ENCODE assay signal across 13 mouse cellular contexts in the genomic region with DNA sequence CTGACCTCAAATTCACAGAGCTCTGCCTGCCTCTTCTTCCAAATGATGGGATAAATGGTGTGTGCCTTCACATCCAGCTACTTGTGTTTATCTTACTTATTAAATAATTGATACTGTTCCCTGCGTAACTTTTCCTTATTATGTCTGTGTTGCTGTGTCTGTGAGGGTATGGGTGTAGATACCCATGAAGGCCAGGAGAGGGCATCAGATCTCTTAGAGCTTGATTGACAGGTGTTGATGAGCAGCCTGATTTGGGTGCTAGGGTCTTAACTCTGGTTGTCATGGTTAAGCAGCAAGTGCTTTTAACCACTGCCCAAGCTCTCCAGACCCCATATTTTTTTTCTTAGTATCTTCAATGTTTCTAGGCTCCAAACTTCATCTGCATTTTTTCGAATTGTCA. TPM values are rescaled to one million over a fixed set of nuclear protein-coding genes. Genes with fewer than 3 reads are reported as not detected.
DNase-seq lines count a peak whose midpoint lies in the region; ATAC-seq and TF ChIP-seq lines count a peak whose summit lies in the region.
"Had no signal": no experiment of that assay in that cellular context is flagged by ENCODE, and none has a peak within 500 bp of the region (broad histone marks: within the 10 kb centered on the region; RNA-seq: fewer than 3 reads in every experiment).

No protein-coding gene starts in this region.

- peak; percentile 41; the same call in 1 of the 2 replicates for TF ChIP-seq CTCF in heart, postnatal 0 days (IDR thresholded peaks at IDR 0.05; ENCODE audit: low read depth)
- TF ChIP-seq CTCF in midbrain, postnatal 0 days (IDR thresholded peaks at IDR 0.05): peak; percentile 59

- no peak for DNase-seq in heart, postnatal 0 days (ENCODE audit: low spot score)
- DNase-seq in heart, adult 18-20 months: no peak
- DNase-seq in midbrain, postnatal 0 days (ENCODE audit: low spot score): peak; percentile 10
- peak; percentile 64 for DNase-seq in ZHBTc4 (ENCODE audit: low read depth, low spot score)
- no peak for DNase-seq in limb, embryonic 10.5 days (ENCODE audit: low spot score)
- no peak for DNase-seq in heart, adult 8-10 months (ENCODE audit: low spot score)
- DNase-seq: right cerebral cortex, postnatal 14 days had no signal

- no peaks in the 10 kb centered on the region for H3K4me1 ChIP-seq in heart, postnatal 0 days (ENCODE audit: control insufficient read depth, insufficient read depth)
- no peaks in the 10 kb centered on the region for H3K4me1 ChIP-seq in midbrain, postnatal 0 days (ENCODE audit: insufficient read depth, low read length)
- no peaks in the 10 kb centered on the region for H3K4me1 ChIP-seq in midbrain, embryonic 13.5 days (replicated peaks)
- H3K4me1 ChIP-seq in limb, embryonic 10.5 days: no peaks in the 10 kb centered on the region
- H3K4me1 ChIP-seq: limb, embryonic 13.5 days; midbrain, embryonic 12.5 days had no signal

- WGBS in heart, postnatal 0 days: 95% methylated on average over 2 of the region's 2 CpGs
- WGBS in midbrain, postnatal 0 days: 94% methylated on average over 2 of the region's 2 CpGs
- WGBS in midbrain, embryonic 13.5 days: 93% methylated on average over 2 of the region's 2 CpGs
- 93% methylated on average over 2 of the region's 2 CpGs for WGBS in limb, embryonic 10.5 days

- no peak for ATAC-seq in heart, postnatal 0 days (ENCODE audit: insufficient read depth, low read depth)
- no peak for ATAC-seq in midbrain, postnatal 0 days (ENCODE audit: low FRiP score)
- ATAC-seq in midbrain, embryonic 13.5 days: no peak
- peak; percentile 90 for ATAC-seq in neutrophil, adult 5-6 weeks (ENCODE audit: extremely low read depth, insufficient number of reproducible peaks, low FRiP score, poor library complexity, severe bottlenecking)

- no peak overlapping the region for H3K9ac ChIP-seq in heart, postnatal 0 days (replicated peaks; ENCODE audit: low read depth, low read length)
- H3K9ac ChIP-seq in midbrain, postnatal 0 days (replicated peaks; ENCODE audit: low read length, poor library complexity, severe bottlenecking): no peak overlapping the region
- no peak overlapping the region for H3K9ac ChIP-seq in midbrain, embryonic 13.5 days (replicated peaks)
- H3K9ac ChIP-seq: limb, embryonic 13.5 days; midbrain, embryonic 12.5 days had no signal

- H3K27ac ChIP-seq in heart, postnatal 0 days (ENCODE audit: low read depth): no peak overlapping the region
- H3K27ac ChIP-seq in midbrain, postnatal 0 days (ENCODE audit: low read depth, low read length): no peak overlapping the region
- no peak overlapping the region for H3K27ac ChIP-seq in midbrain, embryonic 13.5 days
- H3K27ac ChIP-seq in limb, embryonic 10.5 days: no peak overlapping the region
- H3K27ac ChIP-seq: limb, embryonic 13.5 days; midbrain, embryonic 12.5 days had no signal

- H3K4me2 ChIP-seq in heart, postnatal 0 days (ENCODE audit: low read depth, low read length): no peak overlapping the region
- no peak overlapping the region for H3K4me2 ChIP-seq in midbrain, postnatal 0 days (ENCODE audit: low read depth, low read length, poor library complexity, severe bottlenecking)
- H3K4me2 ChIP-seq in midbrain, embryonic 13.5 days (replicated peaks): no peak overlapping the region
- H3K4me2 ChIP-seq: heart, embryonic 11.5 days; limb, embryonic 13.5 days; midbrain, embryonic 12.5 days had no signal

- no peaks in the 10 kb centered on the region for H3K36me3 ChIP-seq in heart, postnatal 0 days (replicated peaks; ENCODE audit: control insufficient read depth, insufficient read depth, low read length)
- H3K36me3 ChIP-seq in midbrain, postnatal 0 days (ENCODE audit: insufficient read depth, low read length): no peaks in the 10 kb centered on the region
- no peaks in the 10 kb centered on the region for H3K36me3 ChIP-seq in midbrain, embryonic 13.5 days
- no peaks in the 10 kb centered on the region for H3K36me3 ChIP-seq in limb, embryonic 10.5 days
- H3K36me3 ChIP-seq: limb, embryonic 13.5 days; midbrain, embryonic 12.5 days had no signal

- H3K4me3 ChIP-seq in heart, postnatal 0 days (ENCODE audit: low read depth, low read length): no peak overlapping the region
- no peak overlapping the region for H3K4me3 ChIP-seq in midbrain, postnatal 0 days (ENCODE audit: low read depth, low read length)
- H3K4me3 ChIP-seq in midbrain, embryonic 13.5 days (replicated peaks): no peak overlapping the region
- no peak overlapping the region for H3K4me3 ChIP-seq in limb, embryonic 10.5 days
- H3K4me3 ChIP-seq: limb, embryonic 13.5 days; midbrain, embryonic 12.5 days had no signal

- no peaks in the 10 kb centered on the region for H3K27me3 ChIP-seq in heart, postnatal 0 days (ENCODE audit: control insufficient read depth, insufficient read depth, low read length)
- H3K27me3 ChIP-seq in midbrain, postnatal 0 days (ENCODE audit: insufficient read depth, low read length): no peaks in the 10 kb centered on the region
- no peaks in the 10 kb centered on the region for H3K27me3 ChIP-seq in midbrain, embryonic 13.5 days
- no peaks in the 10 kb centered on the region for H3K27me3 ChIP-seq in limb, embryonic 10.5 days (ENCODE audit: low read depth, poor library complexity, severe bottlenecking)
- H3K27me3 ChIP-seq: limb, embryonic 13.5 days; midbrain, embryonic 12.5 days had no signal

- no peaks in the 10 kb centered on the region for H3K9me3 ChIP-seq in heart, postnatal 0 days (replicated peaks; ENCODE audit: control insufficient read depth, low read length)
- no peaks in the 10 kb centered on the region for H3K9me3 ChIP-seq in midbrain, postnatal 0 days (ENCODE audit: low read length)
- H3K9me3 ChIP-seq in midbrain, embryonic 13.5 days: 0 out of 2 replicates have a peak, but pooled peaks cover 2% of the 10 kb centered on the region
- H3K9me3 ChIP-seq in limb, embryonic 10.5 days (replicated peaks): no peaks in the 10 kb centered on the region
- H3K9me3 ChIP-seq: limb, embryonic 13.5 days; midbrain, embryonic 12.5 days had no signal

- no peak for TF ChIP-seq EP300 in heart, postnatal 0 days (IDR thresholded peaks at IDR 0.05; ENCODE audit: low read depth)

RNA-seq across cellular contexts. Expression of a gene that starts 27.3 kb away (rescaled TPM):
- total RNA-seq in heart, postnatal 0 days (2014; rRNA removed; ENCODE audit: low replicate concordance): 6.8 and 13.8 TPM in 2 replicates
- polyA plus RNA-seq in heart, postnatal 0 days (2015; fragmentation: Nextera tagmentation; extraction: Ambion mirVana): 5.1 and 7.3 TPM in 2 replicates
- 1 to 10 TPM in 1 of 2 experiments, under 1 TPM in 1; 0.57 to 2.0 TPM for total RNA-seq in heart, adult 18-20 months (2021)
- 10.8 and 18.0 TPM in 2 replicates for total RNA-seq in midbrain, postnatal 0 days (2014; rRNA removed)
- 23.0 and 23.6 TPM in 2 replicates for polyA plus RNA-seq in midbrain, postnatal 0 days (2015; fragmentation: Nextera tagmentation; extraction: Ambion mirVana)
- 4.3 and 4.4 TPM in 2 replicates for polyA plus RNA-seq in midbrain, embryonic 13.5 days (2015; fragmentation: Nextera tagmentation; extraction: Ambion mirVana)
- 175 and 211 TPM in 2 replicates for total RNA-seq in neutrophil, adult 5-6 weeks (2017)
- 6.4 and 7.6 TPM in 2 replicates for polyA plus RNA-seq in limb, embryonic 10.5 days (2016; fragmentation: Nextera tagmentation; extraction: Ambion mirVana)
- 1 to 10 TPM in 2 of 4 experiments, under 1 TPM in 2; 0.27 to 1.6 (median 0.69) TPM for total RNA-seq in heart, adult 8-10 months (2022)

RNA-seq across cellular contexts. Expression of a gene that starts 29.8 kb away (rescaled TPM):
- total RNA-seq in heart, postnatal 0 days (2014; rRNA removed; ENCODE audit: low replicate concordance): not detected in 2 replicates
- not detected in 2 replicates for polyA plus RNA-seq in heart, postnatal 0 days (2015; fragmentation: Nextera tagmentation; extraction: Ambion mirVana)
- not detected for total RNA-seq in heart, adult 18-20 months (2021)
- total RNA-seq in midbrain, postnatal 0 days (2014; rRNA removed): not detected in 2 replicates
- polyA plus RNA-seq in midbrain, postnatal 0 days (2015; fragmentation: Nextera tagmentation; extraction: Ambion mirVana): not detected in 2 replicates
- polyA plus RNA-seq in midbrain, embryonic 13.5 days (2015; fragmentation: Nextera tagmentation; extraction: Ambion mirVana): not detected in 2 replicates
- 1.2 and 1.5 TPM in 2 replicates for total RNA-seq in neutrophil, adult 5-6 weeks (2017)
- 0.08 and 0.09 TPM in 2 replicates for polyA plus RNA-seq in limb, embryonic 10.5 days (2016; fragmentation: Nextera tagmentation; extraction: Ambion mirVana)
- not detected for total RNA-seq in heart, adult 8-10 months (2022)
- polyA plus RNA-seq: heart, embryonic 11.5 days; kidney, embryonic 16.5 days; midbrain, embryonic 12.5 days had no signal

RNA-seq across cellular contexts. Expression of a gene that starts 38.6 kb away (rescaled TPM):
- total RNA-seq in heart, postnatal 0 days (2014; rRNA removed; ENCODE audit: low replicate concordance): 228 and 244 TPM in 2 replicates
- 109 and 123 TPM in 2 replicates for polyA plus RNA-seq in heart, postnatal 0 days (2015; fragmentation: Nextera tagmentation; extraction: Ambion mirVana)
- total RNA-seq in heart, adult 18-20 months (2021): 100 to 1,000 TPM; 157 to 176 TPM
- 151 and 167 TPM in 2 replicates for total RNA-seq in midbrain, postnatal 0 days (2014; rRNA removed)
- polyA plus RNA-seq in midbrain, postnatal 0 days (2015; fragmentation: Nextera tagmentation; extraction: Ambion mirVana): 100 and 104 TPM in 2 replicates
- 77.9 and 83.5 TPM in 2 replicates for polyA plus RNA-seq in midbrain, embryonic 13.5 days (2015; fragmentation: Nextera tagmentation; extraction: Ambion mirVana)
- total RNA-seq in neutrophil, adult 5-6 weeks (2017): 110 and 111 TPM in 2 replicates
- polyA plus RNA-seq in limb, embryonic 10.5 days (2016; fragmentation: Nextera tagmentation; extraction: Ambion mirVana): 80.4 and 80.8 TPM in 2 replicates
- total RNA-seq in heart, adult 8-10 months (2022): 100 to 1,000 TPM; 162 to 173 (median 169) TPM

RNA-seq across cellular contexts. Expression of a gene that starts 54.3 kb away (rescaled TPM):
- total RNA-seq in heart, postnatal 0 days (2014; rRNA removed; ENCODE audit: low replicate concordance): 1.1 and 2.0 TPM in 2 replicates
- polyA plus RNA-seq in heart, postnatal 0 days (2015; fragmentation: Nextera tagmentation; extraction: Ambion mirVana): 0.67 and 0.71 TPM in 2 replicates
- total RNA-seq in heart, adult 18-20 months (2021): under 1 TPM; 0.72 to 0.77 TPM
- total RNA-seq in midbrain, postnatal 0 days (2014; rRNA removed): 0.66 and 0.71 TPM in 2 replicates
- polyA plus RNA-seq in midbrain, postnatal 0 days (2015; fragmentation: Nextera tagmentation; extraction: Ambion mirVana): 0.54 and 0.68 TPM in 2 replicates
- polyA plus RNA-seq in midbrain, embryonic 13.5 days (2015; fragmentation: Nextera tagmentation; extraction: Ambion mirVana): 0.12 and 0.15 TPM in 2 replicates
- total RNA-seq in neutrophil, adult 5-6 weeks (2017): not detected in 2 replicates
- polyA plus RNA-seq in limb, embryonic 10.5 days (2016; fragmentation: Nextera tagmentation; extraction: Ambion mirVana): 1.7 and 1.9 TPM in 2 replicates
- under 1 TPM; 0.41 to 0.78 (median 0.70) TPM for total RNA-seq in heart, adult 8-10 months (2022)

Comparison
In these comparisons a context has a peak if more than half of its experiments do, and no peak if none do; other contexts are left out.
1. DNase-seq: peak in midbrain, postnatal 0 days (single experiment) and ZHBTc4 (single experiment); none in heart, postnatal 0 days (single experiment), heart, adult 18-20 months (0 of 2), limb, embryonic 10.5 days (single experiment) and heart, adult 8-10 months (single experiment).